Mouse (Mus musculus): Measurements from ENCODE around the gene Gm8369. TPM values are rescaled to one million over a fixed set of nuclear protein-coding genes. Genes with fewer than 3 reads are reported as not detected.
"Not testable (repeated sequence)": the region's sequence is repeated elsewhere in the genome, so short reads cannot be mapped to it uniquely, and the experiment has no call there.

Gene Gm8369
- not detected in 2 replicates for polyA plus RNA-seq (2015; fragmentation: Nextera tagmentation; extraction: Ambion mirVana)

DNA sequence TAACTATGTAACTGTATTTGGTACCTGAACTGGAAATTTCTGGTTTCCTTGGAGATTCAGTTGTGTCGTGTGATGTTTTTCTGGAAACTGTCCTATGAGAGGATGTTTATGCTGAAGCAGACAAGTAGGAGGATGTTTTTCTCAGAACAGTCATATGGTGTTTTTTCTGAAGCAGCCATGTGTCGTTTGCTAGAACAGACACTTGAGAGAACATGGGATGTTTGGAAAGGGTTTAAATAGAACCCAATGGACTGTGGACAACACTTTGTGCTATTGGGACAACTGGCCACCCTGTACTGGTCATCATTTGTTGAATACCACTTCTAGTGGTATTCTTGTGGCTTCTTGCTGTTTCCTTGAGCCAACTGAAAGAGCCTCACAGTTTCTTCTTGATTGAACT is at the start of gene Gm8369:
Gene Gm8369 (plus strand): TSS at position 193 of the 400 bp plus-strand sequence.
- no peak for ATAC-seq
- no peaks in the 10 kb centered on the region for H3K4me1 ChIP-seq (ENCODE audit: control insufficient read depth, insufficient read depth, low read depth, low read length)
- H3K36me3 ChIP-seq (ENCODE audit: control insufficient read depth, insufficient read depth, low read length), result no peaks in the 10 kb centered on the region
- 74% methylated on average over 2 of the region's 2 CpGs for WGBS
- no peak within 1 kb of the TSS for H3K4me2 ChIP-seq (ENCODE audit: low read length)
- H3K9me3 ChIP-seq (ENCODE audit: control insufficient read depth, low read length), result no peaks in the 10 kb centered on the region
- H3K9ac ChIP-seq (ENCODE audit: low read depth, low read length), result no peak within 1 kb of the TSS
- H3K27ac ChIP-seq (ENCODE audit: low read depth, low read length), result no peak within 1 kb of the TSS
- no peak within 1 kb of the TSS for H3K4me3 ChIP-seq (ENCODE audit: low read length)
- no peaks in the 10 kb centered on the region for H3K27me3 ChIP-seq (replicated peaks; ENCODE audit: control insufficient read depth, insufficient read depth, low read length)

DNA sequence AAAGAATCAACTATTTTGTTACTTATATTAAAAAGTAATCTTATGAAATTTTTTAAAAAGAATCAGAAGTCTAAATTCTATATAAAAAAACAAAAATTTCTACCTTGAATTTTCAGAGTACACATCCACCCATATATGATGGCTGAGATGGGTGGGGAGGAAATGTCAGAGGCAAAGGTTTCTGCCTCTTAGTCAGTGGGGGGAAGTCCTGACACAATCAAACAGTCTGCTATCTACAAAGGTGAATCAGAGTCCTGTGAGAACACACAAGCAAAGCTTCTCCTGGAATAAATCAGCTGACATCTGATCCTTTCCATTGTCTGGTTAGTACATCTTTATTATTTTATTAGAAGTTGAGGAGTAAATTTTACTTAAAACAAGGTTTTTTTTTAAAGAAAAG is 42.4 kb upstream of the Gm8369 start, which contains the start of gene Ms4a4b:
Gene Ms4a4b (plus strand): TSS at position 216 of the 400 bp plus-strand sequence.
- H3K4me3 ChIP-seq (ENCODE audit: low read length), result no peak within 1 kb of the TSS
- no peaks in the 10 kb centered on the region for H3K4me1 ChIP-seq (ENCODE audit: control insufficient read depth, insufficient read depth, low read depth, low read length)
- H3K27ac ChIP-seq (ENCODE audit: low read depth, low read length), result no peak within 1 kb of the TSS
- H3K4me2 ChIP-seq (ENCODE audit: low read length), result no peak within 1 kb of the TSS
- no peaks in the 10 kb centered on the region for H3K9me3 ChIP-seq (ENCODE audit: control insufficient read depth, low read length)
- no peak within 1 kb of the TSS for H3K9ac ChIP-seq (ENCODE audit: low read depth, low read length)
- no peaks in the 10 kb centered on the region for H3K27me3 ChIP-seq (replicated peaks; ENCODE audit: control insufficient read depth, insufficient read depth, low read length)
- H3K36me3 ChIP-seq (ENCODE audit: control insufficient read depth, insufficient read depth, low read length), result no peaks in the 10 kb centered on the region
- ATAC-seq, result no peak

DNA sequence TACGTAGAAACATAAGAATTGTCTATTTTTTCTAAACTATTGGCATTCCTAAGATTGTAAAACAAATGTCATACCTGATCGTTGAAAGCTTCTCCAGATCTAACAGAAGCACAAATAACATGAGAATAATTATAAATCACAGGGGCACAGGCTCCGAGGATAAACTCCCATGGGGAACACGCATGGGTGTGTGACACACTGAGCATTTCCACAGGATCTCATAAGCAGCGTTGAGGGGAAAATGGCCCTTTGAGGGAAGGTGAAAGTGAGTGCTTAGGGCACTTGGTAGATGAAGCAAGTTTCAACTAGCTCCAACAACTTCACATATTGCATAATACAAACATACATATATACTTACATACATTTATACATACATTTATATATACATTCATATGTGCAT is 41.8 kb upstream of the Gm8369 start:
- H3K27me3 ChIP-seq (replicated peaks; ENCODE audit: control insufficient read depth, insufficient read depth, low read length), result no peaks in the 10 kb centered on the region
- ATAC-seq, result no peak
- 91% methylated on average over 5 of the region's 5 CpGs for WGBS
- H3K9me3 ChIP-seq (ENCODE audit: control insufficient read depth, low read length), result no peaks in the 10 kb centered on the region
- H3K4me1 ChIP-seq (ENCODE audit: control insufficient read depth, insufficient read depth, low read depth, low read length), result no peaks in the 10 kb centered on the region
- no peak overlapping the region for H3K9ac ChIP-seq (ENCODE audit: low read depth, low read length)
- H3K4me2 ChIP-seq (ENCODE audit: low read length), result no peak overlapping the region
- H3K36me3 ChIP-seq (ENCODE audit: control insufficient read depth, insufficient read depth, low read length), result no peaks in the 10 kb centered on the region
- H3K27ac ChIP-seq (ENCODE audit: low read depth, low read length), result no peak overlapping the region
- H3K4me3 ChIP-seq (ENCODE audit: low read length), result no peak overlapping the region

DNA sequence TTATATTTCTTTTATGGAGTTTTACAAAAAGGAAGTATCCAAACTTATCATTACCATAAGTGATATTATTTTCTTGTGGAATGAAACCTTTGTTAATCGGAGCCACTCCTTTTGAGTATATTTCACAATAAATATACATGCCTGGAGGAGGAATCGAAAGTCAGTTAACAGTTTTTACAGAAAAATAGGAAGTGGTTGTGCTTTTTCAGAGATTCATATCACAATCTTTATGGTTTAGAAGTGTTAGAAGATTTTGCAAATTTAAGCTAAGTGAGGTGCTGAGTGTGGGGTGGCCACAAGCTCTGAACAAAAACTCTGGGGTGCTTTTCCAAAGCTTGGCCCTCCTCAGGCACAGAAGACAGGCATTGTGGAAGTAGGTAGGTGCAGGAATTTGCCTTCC is 38.5 kb upstream of the Gm8369 start:
- ATAC-seq, result no peak
- Histone ChIP-seq H3K27ac (ENCODE audit: low read depth, low read length) (no peak overlapping the region), H3K4me1 (ENCODE audit: control insufficient read depth, insufficient read depth, low read depth, low read length) (no peaks in the 10 kb centered on the region), H3K9ac (ENCODE audit: low read depth, low read length) (no peak overlapping the region), H3K9me3 (ENCODE audit: control insufficient read depth, low read length) (no peaks in the 10 kb centered on the region), H3K4me3 (ENCODE audit: low read length) (no peak overlapping the region), H3K27me3 (replicated peaks; ENCODE audit: control insufficient read depth, insufficient read depth, low read length) (no peaks in the 10 kb centered on the region), H3K4me2 (ENCODE audit: low read length) (no peak overlapping the region), H3K36me3 (ENCODE audit: control insufficient read depth, insufficient read depth, low read length) (no peaks in the 10 kb centered on the region)
- 91% methylated on average over 2 of the region's 2 CpGs for WGBS

DNA sequence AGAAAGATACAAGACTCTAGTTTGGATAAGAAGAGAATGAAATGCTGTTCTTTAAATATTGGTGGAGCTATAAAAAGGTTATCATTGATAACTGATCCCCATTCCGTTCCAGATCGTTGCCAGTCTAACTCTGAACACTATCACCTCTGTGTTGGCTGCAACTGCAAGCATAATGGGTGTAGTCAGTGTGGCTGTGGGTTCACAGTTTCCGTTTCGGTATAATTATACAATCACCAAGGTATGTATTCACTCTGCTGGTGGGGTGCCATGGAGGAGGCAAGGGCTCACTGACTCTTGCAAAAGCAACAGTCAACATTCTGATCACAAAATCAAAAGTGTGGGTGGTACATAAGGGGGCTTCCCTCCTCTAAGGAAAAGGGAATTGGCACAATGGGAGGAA is 26.7 kb upstream of the Gm8369 start:
- H3K27me3 ChIP-seq (replicated peaks; ENCODE audit: control insufficient read depth, insufficient read depth, low read length); H3K9ac ChIP-seq (ENCODE audit: low read depth, low read length); H3K9me3 ChIP-seq (ENCODE audit: control insufficient read depth, low read length); H3K27ac ChIP-seq (ENCODE audit: low read depth, low read length); H3K4me3 ChIP-seq (ENCODE audit: low read length); H3K4me2 ChIP-seq (ENCODE audit: low read length); ATAC-seq; H3K4me1 ChIP-seq (ENCODE audit: control insufficient read depth, insufficient read depth, low read depth, low read length); H3K36me3 ChIP-seq (ENCODE audit: control insufficient read depth, insufficient read depth, low read length): not testable (repeated sequence)
- WGBS, result 77% methylated on average over 2 of the region's 4 CpGs

DNA sequence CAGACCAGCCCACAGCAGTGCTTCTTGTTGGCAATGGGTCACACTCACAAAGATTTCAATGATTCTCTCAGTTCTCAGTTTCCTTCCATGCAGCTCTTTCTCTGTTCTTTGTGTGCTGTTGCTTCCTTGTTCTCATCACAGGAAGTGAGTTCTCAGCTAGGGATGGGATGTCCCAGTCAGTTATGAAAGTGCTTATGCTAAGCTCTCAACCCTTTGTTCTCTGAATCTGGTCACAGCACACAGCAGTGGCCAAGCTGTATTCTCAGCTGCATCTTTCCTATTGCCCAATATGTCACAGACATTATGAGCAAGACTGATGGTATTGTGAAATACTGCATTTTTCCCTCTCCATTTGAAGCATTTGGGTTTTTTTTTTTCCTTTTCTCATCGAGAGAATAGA is 20.9 kb upstream of the Gm8369 start:
- not testable (repeated sequence) for H3K36me3 ChIP-seq (ENCODE audit: control insufficient read depth, insufficient read depth, low read length); H3K4me1 ChIP-seq (ENCODE audit: control insufficient read depth, insufficient read depth, low read depth, low read length); H3K9ac ChIP-seq (ENCODE audit: low read depth, low read length); H3K27me3 ChIP-seq (replicated peaks; ENCODE audit: control insufficient read depth, insufficient read depth, low read length); ATAC-seq; H3K4me3 ChIP-seq (ENCODE audit: low read length); H3K4me2 ChIP-seq (ENCODE audit: low read length); H3K27ac ChIP-seq (ENCODE audit: low read depth, low read length); H3K9me3 ChIP-seq (ENCODE audit: control insufficient read depth, low read length)
- 60% methylated on average over 1 of the region's 1 CpGs for WGBS

DNA sequence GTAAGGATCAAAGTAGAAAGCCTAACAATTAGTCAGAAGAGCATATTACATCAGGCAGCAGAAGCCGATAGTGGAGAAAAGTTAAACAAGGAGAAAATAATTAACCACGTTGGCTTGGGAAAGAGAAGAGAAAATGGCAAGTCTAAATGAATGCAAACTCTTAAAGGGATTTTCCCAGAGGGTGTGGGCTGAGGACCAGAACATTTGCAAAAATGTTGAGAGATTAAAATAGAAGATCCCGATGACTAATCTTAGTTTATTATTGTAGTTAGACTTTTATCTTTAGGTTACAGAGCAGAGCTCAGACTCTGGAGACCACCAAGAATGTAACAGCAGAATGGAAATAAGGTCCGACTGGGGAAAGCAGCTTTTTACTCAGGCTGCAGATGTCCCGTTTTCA is 19.3 kb upstream of the Gm8369 start:
- H3K9ac ChIP-seq (ENCODE audit: low read depth, low read length), result no peak overlapping the region
- H3K4me3 ChIP-seq (ENCODE audit: low read length), result no peak overlapping the region
- no peaks in the 10 kb centered on the region for H3K9me3 ChIP-seq (ENCODE audit: control insufficient read depth, low read length)
- ATAC-seq, result no peak
- no peaks in the 10 kb centered on the region for H3K36me3 ChIP-seq (ENCODE audit: control insufficient read depth, insufficient read depth, low read length)
- WGBS, result 82% methylated on average over 5 of the region's 5 CpGs
- no peaks in the 10 kb centered on the region for H3K27me3 ChIP-seq (replicated peaks; ENCODE audit: control insufficient read depth, insufficient read depth, low read length)
- no peak overlapping the region for H3K27ac ChIP-seq (ENCODE audit: low read depth, low read length)
- H3K4me2 ChIP-seq (ENCODE audit: low read length), result no peak overlapping the region
- H3K4me1 ChIP-seq (ENCODE audit: control insufficient read depth, insufficient read depth, low read depth, low read length), result no peaks in the 10 kb centered on the region

DNA sequence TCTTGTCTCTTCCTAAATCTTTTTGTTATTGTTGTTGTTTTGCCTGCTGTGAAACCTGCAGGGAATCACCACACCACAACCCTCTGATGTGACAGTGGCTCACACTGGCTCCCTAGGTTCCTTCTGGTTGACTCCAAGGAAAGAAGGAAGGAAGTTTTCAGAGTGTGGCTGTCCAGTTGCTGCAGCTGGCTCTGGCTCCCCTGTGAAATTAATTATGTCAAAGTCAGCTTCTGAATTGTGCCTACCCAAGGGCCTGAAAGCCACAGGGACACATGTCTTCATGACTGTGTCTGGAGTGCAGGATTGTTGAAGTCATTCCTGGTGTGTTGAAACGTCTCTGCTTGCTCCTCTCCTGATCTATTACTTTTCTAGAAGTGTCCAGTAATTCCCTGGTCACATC is 17.4 kb upstream of the Gm8369 start:
- not testable (repeated sequence) for H3K9me3 ChIP-seq (ENCODE audit: control insufficient read depth, low read length); H3K27ac ChIP-seq (ENCODE audit: low read depth, low read length); ATAC-seq; H3K4me1 ChIP-seq (ENCODE audit: control insufficient read depth, insufficient read depth, low read depth, low read length); H3K9ac ChIP-seq (ENCODE audit: low read depth, low read length); H3K4me3 ChIP-seq (ENCODE audit: low read length); H3K4me2 ChIP-seq (ENCODE audit: low read length); H3K27me3 ChIP-seq (replicated peaks; ENCODE audit: control insufficient read depth, insufficient read depth, low read length); H3K36me3 ChIP-seq (ENCODE audit: control insufficient read depth, insufficient read depth, low read length)
- WGBS, result 55% methylated on average over 1 of the region's 1 CpGs

DNA sequence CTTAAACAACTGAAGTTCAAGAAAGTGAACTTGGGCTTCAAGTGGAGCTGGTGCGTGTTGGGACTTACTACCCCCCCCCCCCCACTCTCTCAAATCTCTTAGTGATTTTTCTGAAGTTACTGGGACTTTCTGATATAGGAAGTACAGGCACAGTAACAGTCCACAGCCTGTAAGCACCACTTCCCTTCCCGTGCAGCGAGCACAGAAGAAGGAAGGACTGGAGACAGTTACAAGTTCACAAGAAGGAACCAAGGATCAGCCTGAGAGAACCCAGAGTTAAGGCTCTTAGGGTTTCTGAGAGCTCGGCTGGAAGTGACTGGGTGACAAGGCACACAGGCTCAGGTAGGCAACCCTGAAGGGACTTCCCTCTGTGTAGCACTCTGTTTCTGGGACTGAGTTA is 16.5 kb upstream of the Gm8369 start, which contains the start of gene Ms4a6c:
Gene Ms4a6c (plus strand): TSS at position 152 of the 400 bp plus-strand sequence.
- H3K9me3 ChIP-seq (ENCODE audit: control insufficient read depth, low read length); H3K4me3 ChIP-seq (ENCODE audit: low read length); H3K9ac ChIP-seq (ENCODE audit: low read depth, low read length); H3K27ac ChIP-seq (ENCODE audit: low read depth, low read length); H3K4me2 ChIP-seq (ENCODE audit: low read length); H3K27me3 ChIP-seq (replicated peaks; ENCODE audit: control insufficient read depth, insufficient read depth, low read length); H3K4me1 ChIP-seq (ENCODE audit: control insufficient read depth, insufficient read depth, low read depth, low read length); H3K36me3 ChIP-seq (ENCODE audit: control insufficient read depth, insufficient read depth, low read length); ATAC-seq: not testable (repeated sequence)
- 88% methylated on average over 4 of the region's 4 CpGs for WGBS

DNA sequence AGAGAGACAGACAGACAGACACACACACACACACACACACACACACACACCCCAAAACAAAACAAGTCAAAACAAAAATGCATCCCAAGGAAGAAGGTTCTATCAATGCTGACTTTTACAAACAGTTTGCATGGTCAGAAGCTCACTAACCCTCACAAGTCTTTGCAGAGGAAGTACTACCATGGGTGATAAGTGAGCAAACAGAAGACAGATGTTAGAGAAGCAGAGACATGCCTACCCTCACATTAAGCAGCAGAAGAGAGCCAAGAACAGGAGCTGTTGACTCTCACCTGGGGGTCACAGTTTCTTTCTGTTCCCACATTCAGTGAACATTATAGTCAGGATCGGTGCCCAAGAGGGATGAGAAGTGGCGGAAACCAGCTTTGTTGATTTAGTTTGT is 6.0 kb upstream of the Gm8369 start:
- Histone ChIP-seq H3K4me2 (ENCODE audit: low read length) (no peak overlapping the region), H3K36me3 (ENCODE audit: control insufficient read depth, insufficient read depth, low read length) (no peaks in the 10 kb centered on the region), H3K4me1 (ENCODE audit: control insufficient read depth, insufficient read depth, low read depth, low read length) (no peaks in the 10 kb centered on the region), H3K27ac (ENCODE audit: low read depth, low read length) (no peak overlapping the region), H3K9ac (ENCODE audit: low read depth, low read length) (no peak overlapping the region), H3K27me3 (replicated peaks; ENCODE audit: control insufficient read depth, insufficient read depth, low read length) (no peaks in the 10 kb centered on the region), H3K9me3 (ENCODE audit: control insufficient read depth, low read length) (no peaks in the 10 kb centered on the region), H3K4me3 (ENCODE audit: low read length) (no peak overlapping the region)
- 86% methylated on average over 2 of the region's 2 CpGs for WGBS
- no peak for ATAC-seq
